Mouse (Mus musculus) liver, adult 2 months (tissue): Measurements from ENCODE around the gene Pard3.

Experiments
- CTCF ChIP-seq: fragments of 200-500 bp; IDR thresholded peaks from 2 replicates; pipeline ENCODE4 v1.5.1; 2011; ENCODE audit warnings: low read depth, low read length, control low read depth
- POLR2A ChIP-seq: fragments of 200-500 bp; IDR thresholded peaks from 2 replicates; pipeline ENCODE4 v1.6.1; 2011; ENCODE audit warnings: low read length, control low read depth; ENCODE audit not compliant: insufficient read depth; ENCODE audit errors: extremely low read depth

DNA sequence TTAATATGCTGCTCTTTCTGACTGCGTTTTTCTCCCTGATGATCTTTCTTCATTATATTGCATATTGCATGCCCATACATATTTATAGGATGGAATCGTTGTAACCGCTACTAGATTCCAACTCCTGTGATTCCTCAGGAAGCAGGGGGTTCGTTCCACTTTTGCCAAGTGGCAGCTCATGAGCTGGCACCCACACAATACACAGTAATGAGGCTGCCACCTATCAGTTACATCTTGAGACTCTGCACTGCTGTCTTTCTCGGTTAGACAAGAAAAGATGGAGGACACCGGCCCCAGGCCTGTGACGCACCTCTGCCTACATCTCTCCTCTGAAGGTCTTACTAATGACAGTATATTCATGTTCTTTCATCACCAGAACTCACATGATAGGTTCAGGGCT, 364.3 kb downstream of the Pard3 start:
- TF ChIP-seq CTCF (no peak), POLR2A (no peak)
